Mouse (Mus musculus): ENCODE measurements around the gene Stt3b. TPM values are rescaled to one million over a fixed set of nuclear protein-coding genes. Genes with fewer than 3 reads are reported as not detected.

The Stt3b gene
- polyA plus RNA-seq, 1 experiment from 2014 or later = 51.5 TPM

- ATAC-seq = no peak
- no peaks in the 10 kb centered on the region for H3K27me3 ChIP-seq (replicated peaks; ENCODE audit: control insufficient read depth, insufficient read depth, low read length)
- no peak overlapping the region for H3K9ac ChIP-seq (ENCODE audit: low read depth, low read length)
- H3K4me2 ChIP-seq (replicated peaks; ENCODE audit: low read depth) = no peak overlapping the region
- no peaks in the 10 kb centered on the region for H3K9me3 ChIP-seq (ENCODE audit: control insufficient read depth)
- WGBS = 58% methylated on average over 3 of the region's 3 CpGs
- no peak for TF ChIP-seq CTCF (IDR thresholded peaks at IDR 0.05; ENCODE audit: low read depth)
- no peak overlapping the region for H3K4me3 ChIP-seq (ENCODE audit: low read depth, low read length)
- H3K4me1 ChIP-seq (replicated peaks; ENCODE audit: control insufficient read depth, insufficient read depth, low read length) = no peaks in the 10 kb centered on the region
- H3K36me3 ChIP-seq (ENCODE audit: control insufficient read depth, insufficient read depth) = peaks cover 32% of the 10 kb centered on the region
- H3K27ac ChIP-seq (ENCODE audit: low read depth, low read length) = no peak overlapping the region
Measured at GRCm38 (mm10) chr9:115271556-115271955, 38.7 kb downstream of the Stt3b start.

GRCm38 (mm10) chr9:115261896-115262295 lies 48.3 kb downstream of the Stt3b start:
- H3K4me2 ChIP-seq (replicated peaks; ENCODE audit: low read depth) = no peak overlapping the region
- no peaks in the 10 kb centered on the region for H3K27me3 ChIP-seq (replicated peaks; ENCODE audit: control insufficient read depth, insufficient read depth, low read length)
- no peak for TF ChIP-seq CTCF (IDR thresholded peaks at IDR 0.05; ENCODE audit: low read depth)
- H3K4me3 ChIP-seq (ENCODE audit: low read depth, low read length) = no peak overlapping the region
- no peaks in the 10 kb centered on the region for H3K9me3 ChIP-seq (ENCODE audit: control insufficient read depth)
- 0 out of 2 replicates have a peak, but pooled peaks cover 2% of the 10 kb centered on the region for H3K4me1 ChIP-seq (replicated peaks; ENCODE audit: control insufficient read depth, insufficient read depth, low read length)
- H3K36me3 ChIP-seq (ENCODE audit: control insufficient read depth, insufficient read depth) = peaks cover 38% of the 10 kb centered on the region
- WGBS = 73% methylated on average over 5 of the region's 5 CpGs
- H3K27ac ChIP-seq (ENCODE audit: low read depth, low read length) = no peak overlapping the region
- no peak overlapping the region for H3K9ac ChIP-seq (ENCODE audit: low read depth, low read length)
- no peak for ATAC-seq

GRCm38 (mm10) chr9:115261456-115261855 lies 48.8 kb downstream of the Stt3b start:
- Histone ChIP-seq H3K9ac (ENCODE audit: low read depth, low read length) (no peak overlapping the region), H3K27ac (ENCODE audit: low read depth, low read length) (no peak overlapping the region), H3K4me2 (replicated peaks; ENCODE audit: low read depth) (no peak overlapping the region), H3K36me3 (ENCODE audit: control insufficient read depth, insufficient read depth) (peaks cover 39% of the 10 kb centered on the region), H3K4me1 (replicated peaks; ENCODE audit: control insufficient read depth, insufficient read depth, low read length) (0 out of 2 replicates have a peak, but pooled peaks cover 2% of the 10 kb centered on the region), H3K27me3 (replicated peaks; ENCODE audit: control insufficient read depth, insufficient read depth, low read length) (no peaks in the 10 kb centered on the region), H3K4me3 (ENCODE audit: low read depth, low read length) (no peak overlapping the region), H3K9me3 (ENCODE audit: control insufficient read depth) (no peaks in the 10 kb centered on the region)
- peak; percentile 71 for TF ChIP-seq CTCF (IDR thresholded peaks at IDR 0.05; ENCODE audit: low read depth)
- no peak for ATAC-seq
- WGBS = 61% methylated on average over 8 of the region's 8 CpGs

GRCm38 (mm10) chr9:115260464-115260863 lies 49.8 kb downstream of the Stt3b start:
- H3K27me3 ChIP-seq (replicated peaks; ENCODE audit: control insufficient read depth, insufficient read depth, low read length) = no peaks in the 10 kb centered on the region
- H3K4me3 ChIP-seq (ENCODE audit: low read depth, low read length) = no peak overlapping the region
- peaks cover 39% of the 10 kb centered on the region for H3K36me3 ChIP-seq (ENCODE audit: control insufficient read depth, insufficient read depth)
- H3K27ac ChIP-seq (ENCODE audit: low read depth, low read length) = no peak overlapping the region
- TF ChIP-seq CTCF (IDR thresholded peaks at IDR 0.05; ENCODE audit: low read depth) = no peak
- no peak overlapping the region for H3K4me2 ChIP-seq (replicated peaks; ENCODE audit: low read depth)
- 45% methylated on average over 7 of the region's 7 CpGs for WGBS
- 0 out of 2 replicates have a peak, but pooled peaks have one; percentile 38 for ATAC-seq
- 0 out of 2 replicates have a peak, but pooled peaks cover 2% of the 10 kb centered on the region for H3K4me1 ChIP-seq (replicated peaks; ENCODE audit: control insufficient read depth, insufficient read depth, low read length)
- no peak overlapping the region for H3K9ac ChIP-seq (ENCODE audit: low read depth, low read length)
- no peaks in the 10 kb centered on the region for H3K9me3 ChIP-seq (ENCODE audit: control insufficient read depth)

- H3K27me3 ChIP-seq (replicated peaks; ENCODE audit: control insufficient read depth, insufficient read depth, low read length) = no peaks in the 10 kb centered on the region
- H3K4me3 ChIP-seq (ENCODE audit: low read depth, low read length) = no peak overlapping the region
- TF ChIP-seq CTCF (IDR thresholded peaks at IDR 0.05; ENCODE audit: low read depth) = no peak
- no peaks in the 10 kb centered on the region for H3K9me3 ChIP-seq (ENCODE audit: control insufficient read depth)
- H3K36me3 ChIP-seq (ENCODE audit: control insufficient read depth, insufficient read depth) = peaks cover 43% of the 10 kb centered on the region
- no peak overlapping the region for H3K27ac ChIP-seq (ENCODE audit: low read depth, low read length)
- WGBS = 91% methylated on average over 4 of the region's 4 CpGs
- ATAC-seq = no peak
- H3K4me2 ChIP-seq (replicated peaks; ENCODE audit: low read depth) = no peak overlapping the region
- no peak overlapping the region for H3K9ac ChIP-seq (ENCODE audit: low read depth, low read length)
- 0 out of 2 replicates have a peak, but pooled peaks cover 2% of the 10 kb centered on the region for H3K4me1 ChIP-seq (replicated peaks; ENCODE audit: control insufficient read depth, insufficient read depth, low read length)
Measured at GRCm38 (mm10) chr9:115259866-115260265, 50.4 kb downstream of the Stt3b start.

GRCm38 (mm10) chr9:115257733-115258286 lies 52.4 kb downstream of the Stt3b start:
- WGBS = 53% methylated on average over 6 of the region's 6 CpGs
- Histone ChIP-seq H3K9ac (ENCODE audit: low read depth, low read length) (no peak overlapping the region), H3K4me2 (replicated peaks; ENCODE audit: low read depth) (no peak overlapping the region), H3K27me3 (replicated peaks; ENCODE audit: control insufficient read depth, insufficient read depth, low read length) (no peaks in the 10 kb centered on the region), H3K4me3 (ENCODE audit: low read depth, low read length) (no peak overlapping the region), H3K9me3 (ENCODE audit: control insufficient read depth) (no peaks in the 10 kb centered on the region), H3K36me3 (ENCODE audit: control insufficient read depth, insufficient read depth) (peaks cover 53% of the 10 kb centered on the region), H3K4me1 (replicated peaks; ENCODE audit: control insufficient read depth, insufficient read depth, low read length) (0 out of 2 replicates have a peak, but pooled peaks cover 2% of the 10 kb centered on the region), H3K27ac (ENCODE audit: low read depth, low read length) (no peak overlapping the region)
- ATAC-seq = no peak
- no peak for TF ChIP-seq CTCF (IDR thresholded peaks at IDR 0.05; ENCODE audit: low read depth)

Data from intestine, postnatal 0 days (tissue).